Mouse (Mus musculus) heart, embryonic 15.5 days (tissue): ENCODE measurements around the gene Gm21488. TPM values are rescaled to one million over a fixed set of nuclear protein-coding genes. Genes with fewer than 3 reads are reported as not detected.
"Not testable (repeated sequence)": the region's sequence is repeated elsewhere in the genome, so short reads cannot be mapped to it uniquely, and the experiment has no call there.

Experiments
- ATAC-seq: fragments of 200-750 bp; cut with Nextera tagmentation; replicated peaks from 2 replicates; pipeline ENCODE4 v1.8.0; 2017; ENCODE audit warnings: low read depth, moderate TSS enrichment; ENCODE audit not compliant: insufficient number of reproducible peaks, insufficient read depth, low FRiP score
- H3K27ac ChIP-seq: fragments of 300-500 bp; sonication (generic); 2 replicates; pipeline ENCODE4 v1.5.1; 2015; ENCODE audit warnings: mild to moderate bottlenecking, inconsistent platforms
- H3K27me3 ChIP-seq: fragments of 300-500 bp; sonication (generic); 2 replicates; pipeline ENCODE4 v1.6.1; 2015; ENCODE audit warnings: inconsistent platforms
- H3K36me3 ChIP-seq: fragments of 300-500 bp; sonication (generic); 2 replicates; pipeline ENCODE4 v1.6.1; 2015; ENCODE audit warnings: mild to moderate bottlenecking, inconsistent platforms
- H3K4me1 ChIP-seq: fragments of 300-500 bp; sonication (generic); replicated peaks from 2 replicates; pipeline ENCODE4 v1.6.1; 2015; ENCODE audit warnings: inconsistent platforms
- H3K4me2 ChIP-seq: fragments of 300-500 bp; sonication (generic); 2 replicates; pipeline ENCODE4 v1.6.1; 2015; ENCODE audit warnings: inconsistent platforms, mild to moderate bottlenecking, moderate library complexity
- H3K4me3 ChIP-seq: fragments of 300-500 bp; sonication (generic); 2 replicates; pipeline ENCODE4 v1.5.1; 2015; ENCODE audit warnings: mild to moderate bottlenecking, inconsistent platforms
- H3K9ac ChIP-seq: fragments of 300-500 bp; sonication (generic); 2 replicates; pipeline ENCODE4 v1.6.1; 2015; ENCODE audit warnings: mild to moderate bottlenecking, inconsistent platforms
- H3K9me3 ChIP-seq: fragments of 300-500 bp; sonication (generic); replicated peaks from 2 replicates; pipeline ENCODE4 v1.6.1; 2016; ENCODE audit warnings: inconsistent platforms
- WGBS: fragments of 180-500 bp; shearing (Covaris S2); methylation state at CpG from one replicate; pipeline ENCODE4 v1.1.7; 2015; ENCODE audit warnings: mixed read lengths; 5-methylcytosine and 5-hydroxymethylcytosine counted together
- polyA plus RNA-seq: library from polyadenylated mRNA; unstranded; fragments of >200 nt; fragmentation: Nextera tagmentation; extraction: Ambion mirVana; gene quantifications from 2 replicates; pipeline ENCODE4 v1.2.1, GENCODE M21; 2015

The Gm21488 gene
- polyA plus RNA-seq = not detected in 2 replicates

GRCm38 (mm10) chrY:27521820-27522219, at the start of gene Gm21488:
Gene Gm21488 (minus strand): TSS chrY:27521920.
- not testable (repeated sequence) for ATAC-seq, H3K36me3 ChIP-seq, H3K27me3 ChIP-seq, H3K9me3 ChIP-seq, H3K4me1 ChIP-seq, H3K27ac ChIP-seq, H3K4me2 ChIP-seq, H3K4me3 ChIP-seq, H3K9ac ChIP-seq
- no CpG with 5 or more reads among the region's 5 CpGs for WGBS
